Mouse (Mus musculus) regulatory T cell (primary cell): ENCODE results near the gene Adh6b.

Source experiments
- in situ Hi-C: fragments of 300-600 bp; cut with MboI, MseI; formaldehyde crosslinking; loops from one replicate; pipeline ENCODE4 v1.15.1; 2025; ENCODE audit warnings: high pct_unique_total_duplicates

The Adh6b gene

DNA sequence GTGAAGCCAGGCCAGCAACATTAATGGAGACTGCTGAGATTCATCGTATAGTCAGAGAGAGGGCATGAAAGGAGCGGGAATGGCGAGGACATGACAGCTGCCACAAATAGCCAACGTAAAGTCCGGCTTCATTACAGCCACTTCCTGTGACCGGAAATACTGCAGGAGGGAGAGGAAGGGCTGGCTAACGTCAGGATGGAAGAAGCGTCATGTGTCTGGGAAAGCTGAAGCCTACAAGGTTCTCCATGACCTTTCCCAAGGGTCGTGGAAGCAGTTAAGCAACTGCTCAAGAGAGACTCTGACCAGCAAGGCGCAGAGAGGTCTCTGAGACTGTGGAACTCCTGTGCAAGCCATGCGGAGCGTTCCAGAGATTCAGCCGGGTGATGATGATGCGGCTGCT lies at the start of gene Adh6b:
TSS of gene Adh6b (plus strand) at position 305 of the 400 bp plus-strand sequence.
- in situ Hi-C loops: no loop called here

DNA sequence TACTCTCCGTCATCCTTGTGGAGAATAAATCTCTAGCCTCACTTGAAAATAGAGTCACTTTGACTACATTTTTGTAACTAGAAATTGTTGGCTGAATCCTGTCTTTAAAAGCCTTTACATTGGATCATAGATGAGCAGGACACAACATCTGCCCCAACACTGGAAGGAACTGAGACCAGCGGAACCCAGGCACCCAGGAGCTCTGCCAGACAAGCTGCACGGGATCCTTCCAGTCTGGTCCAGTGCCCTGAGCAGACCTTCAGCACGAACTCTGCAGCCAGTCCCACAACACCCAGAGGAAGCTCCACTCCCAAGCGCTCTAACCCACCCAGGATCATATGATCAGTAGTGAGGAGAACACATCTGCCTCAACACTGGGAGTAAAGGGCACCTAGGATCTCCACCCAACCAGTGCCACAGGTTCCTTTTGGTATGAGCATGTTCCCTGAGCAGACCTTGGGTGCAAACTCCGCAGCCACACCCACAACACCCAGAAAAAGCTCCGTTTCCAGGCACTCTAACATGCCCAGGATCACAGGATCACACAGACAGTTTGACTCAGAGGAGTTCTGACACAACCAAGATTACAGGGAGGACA lies 48.2 kb upstream of the Adh6b start:
- in situ Hi-C loops: loop anchor here (5.0 kb wide), 1 partner anchor 66 kb away; no protein-coding TSS in a partner anchor

DNA sequence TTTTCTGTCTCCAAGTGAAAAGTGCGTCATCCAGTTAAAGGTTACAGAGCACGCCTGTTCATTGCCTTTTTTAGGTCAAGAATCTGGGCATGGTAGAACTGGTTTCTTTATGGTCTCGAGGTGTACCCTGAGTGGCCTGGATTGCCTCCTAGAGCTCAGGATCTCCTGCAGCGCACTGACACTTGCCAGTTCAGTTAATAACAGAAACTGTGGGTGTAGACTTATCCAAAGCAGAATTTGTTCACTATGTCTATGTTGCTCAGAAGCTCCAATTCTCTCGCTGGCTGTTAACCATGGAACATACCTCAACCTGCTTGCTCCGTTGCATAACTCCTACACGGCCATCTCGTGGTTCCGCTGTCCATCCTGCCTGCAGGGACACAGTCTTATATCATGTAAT lies 41.4 kb upstream of the Adh6b start:
- in situ Hi-C loops: loop anchor here (10.0 kb wide), 1 partner anchor 1225 kb away; no protein-coding TSS in a partner anchor

DNA sequence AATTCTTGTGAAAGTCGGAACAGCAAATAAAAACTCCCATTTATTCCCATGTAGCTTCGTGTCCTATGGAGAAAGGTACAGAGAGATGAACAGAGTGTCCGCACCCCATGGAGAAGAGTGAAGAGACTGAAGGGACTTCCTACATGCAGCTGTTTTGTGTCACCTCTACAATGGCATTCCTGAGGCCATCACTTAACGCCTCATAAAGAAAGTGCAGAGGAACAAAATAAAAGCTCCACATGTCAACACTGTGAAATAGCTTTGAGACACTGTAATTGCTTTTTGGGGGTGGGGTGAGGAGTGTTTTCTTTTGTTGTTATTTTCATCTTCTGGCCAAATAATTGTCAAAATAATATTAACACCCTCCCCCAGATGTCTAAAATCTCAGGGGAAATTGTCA lies 38.9 kb upstream of the Adh6b start:
- in situ Hi-C loops: loop anchor here (10.0 kb wide), 1 partner anchor 1222 kb away; no protein-coding TSS in a partner anchor

DNA sequence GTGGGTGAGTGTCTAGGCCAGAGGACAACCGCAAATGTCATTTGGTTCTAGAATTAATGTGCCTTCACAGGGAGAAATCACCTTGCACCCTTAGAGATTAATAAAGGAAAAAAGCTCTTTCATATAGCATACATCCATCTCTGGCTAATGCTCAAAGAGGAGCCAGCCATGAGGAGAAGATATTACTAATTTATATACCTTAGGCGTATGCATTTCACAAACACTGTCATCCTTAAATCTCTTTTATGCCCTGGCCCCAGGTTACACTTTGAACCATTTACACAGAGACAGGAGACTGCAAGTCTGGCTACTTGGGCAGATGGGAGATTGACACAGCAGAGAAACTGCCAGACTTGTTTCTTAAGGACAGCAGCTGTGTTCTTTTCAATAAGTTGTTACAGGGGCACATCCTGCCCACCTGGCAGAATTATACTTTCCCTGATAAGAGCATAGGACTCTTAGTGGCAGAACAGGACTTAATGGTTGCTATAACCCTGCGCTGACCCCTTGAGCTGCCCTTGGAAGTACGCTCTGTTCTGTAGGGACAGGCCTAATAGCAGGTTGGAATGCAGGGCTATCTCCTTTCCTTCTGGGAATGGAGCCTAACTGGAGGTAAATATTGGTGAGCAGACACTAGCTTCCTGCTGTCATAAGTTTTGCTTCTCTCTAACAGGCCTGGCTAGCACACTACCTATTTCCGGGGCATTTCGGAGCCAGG lies 37.6 kb upstream of the Adh6b start:
- in situ Hi-C loops: loop anchor here (10.0 kb wide), 1 partner anchor 1221 kb away; no protein-coding TSS in a partner anchor

DNA sequence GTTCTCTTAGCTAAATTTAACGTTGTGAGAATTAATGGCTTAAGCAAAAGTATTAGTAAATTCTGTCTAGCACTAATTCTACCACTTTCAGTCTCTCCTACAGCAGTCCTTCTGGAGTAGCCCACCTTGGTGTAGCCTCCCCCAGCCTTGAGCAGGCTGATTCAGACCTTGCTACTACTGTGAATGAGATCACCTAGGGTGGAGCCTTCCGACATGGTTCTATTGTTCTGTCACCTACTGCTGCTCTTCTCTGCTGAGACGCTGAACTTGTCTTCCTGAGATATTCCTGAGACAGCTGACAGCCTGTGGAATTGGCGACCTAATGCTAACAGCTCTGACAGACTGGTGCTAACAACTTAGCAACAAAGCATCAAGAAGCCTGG lies 37.1 kb upstream of the Adh6b start:
- in situ Hi-C loops: loop anchor here (10.0 kb wide), 1 partner anchor 1220 kb away; no protein-coding TSS in a partner anchor

DNA sequence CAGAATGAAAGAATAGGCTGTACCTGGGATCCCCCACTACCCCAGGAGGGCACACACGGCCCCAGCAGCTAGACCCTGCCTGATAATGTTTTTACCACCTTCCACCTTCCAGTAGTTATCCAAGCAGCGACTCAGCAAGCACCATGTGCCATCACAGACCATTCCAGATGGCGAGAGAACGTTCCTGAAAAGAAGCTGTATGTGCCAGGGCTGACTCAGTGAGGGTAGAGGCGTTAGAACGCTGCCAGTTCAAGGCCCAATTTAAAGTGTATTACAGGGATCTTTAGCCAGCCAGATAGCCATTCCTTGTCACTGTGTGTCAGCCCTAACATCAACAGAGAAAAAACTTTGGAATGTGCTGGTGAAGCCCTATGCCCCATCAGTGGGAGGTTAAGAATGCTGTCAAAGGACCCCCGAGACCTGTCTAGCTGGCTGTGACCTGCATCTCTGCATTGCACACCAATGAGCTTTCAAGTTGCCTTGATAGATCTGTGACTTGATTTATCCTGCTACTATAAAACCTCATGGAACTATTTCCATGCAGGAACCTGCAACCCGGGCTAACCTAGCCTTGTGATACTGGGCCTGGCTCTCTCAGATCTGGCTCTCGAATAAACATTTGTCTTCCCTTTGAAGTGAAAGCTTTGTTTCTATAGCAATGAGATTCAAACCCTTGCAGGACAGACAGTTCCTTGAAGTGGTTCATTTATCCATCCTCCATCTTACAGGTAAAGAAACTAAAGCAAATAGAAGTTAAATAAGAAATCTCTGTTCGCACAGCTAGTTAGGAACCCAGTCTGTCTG lies 35.9 kb upstream of the Adh6b start:
- in situ Hi-C loops: loop anchor here (10.0 kb wide), 1 partner anchor 1219 kb away; no protein-coding TSS in a partner anchor

DNA sequence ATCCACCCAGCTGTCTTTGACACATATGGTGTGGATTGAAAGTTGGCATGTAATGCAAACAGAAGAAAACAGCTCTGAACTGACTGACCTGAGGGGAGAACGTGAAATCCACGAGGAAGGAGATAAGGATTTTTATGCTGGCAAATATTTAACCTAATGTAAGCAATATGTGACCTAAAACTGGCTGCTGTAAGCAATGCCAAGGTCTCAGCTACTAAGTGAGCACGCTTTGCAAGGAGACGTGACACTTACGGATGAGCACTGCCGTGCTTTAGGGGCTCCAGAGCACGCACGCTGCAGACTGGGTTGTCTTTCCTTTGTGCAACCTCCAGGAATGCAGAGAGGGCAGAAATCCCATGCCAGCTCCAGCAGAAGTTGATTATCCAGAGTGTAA lies 35.3 kb upstream of the Adh6b start:
- in situ Hi-C loops: loop anchor here (10.0 kb wide), 1 partner anchor 1219 kb away; no protein-coding TSS in a partner anchor

DNA sequence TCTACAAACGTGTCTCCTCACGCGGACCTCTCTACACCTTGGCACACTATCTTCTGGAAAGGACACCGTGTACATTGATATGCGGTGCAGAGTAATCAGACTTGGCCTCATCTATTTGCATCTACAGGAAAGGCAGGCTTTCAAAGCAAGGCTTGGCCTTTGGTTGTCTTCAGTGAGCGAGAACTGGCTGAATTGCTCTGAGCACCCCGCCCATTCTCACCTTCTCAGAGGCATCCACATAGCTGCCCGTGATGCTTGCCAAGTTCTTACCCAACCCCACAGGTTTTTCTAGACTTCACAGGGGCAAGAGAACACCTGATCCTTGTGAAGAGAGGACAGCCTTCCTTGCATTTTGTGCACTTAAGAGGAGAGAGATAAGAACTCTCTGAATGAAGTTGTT lies 31.7 kb upstream of the Adh6b start:
- in situ Hi-C loops: loop anchor here (10.0 kb wide), 1 partner anchor 1215 kb away; no protein-coding TSS in a partner anchor

DNA sequence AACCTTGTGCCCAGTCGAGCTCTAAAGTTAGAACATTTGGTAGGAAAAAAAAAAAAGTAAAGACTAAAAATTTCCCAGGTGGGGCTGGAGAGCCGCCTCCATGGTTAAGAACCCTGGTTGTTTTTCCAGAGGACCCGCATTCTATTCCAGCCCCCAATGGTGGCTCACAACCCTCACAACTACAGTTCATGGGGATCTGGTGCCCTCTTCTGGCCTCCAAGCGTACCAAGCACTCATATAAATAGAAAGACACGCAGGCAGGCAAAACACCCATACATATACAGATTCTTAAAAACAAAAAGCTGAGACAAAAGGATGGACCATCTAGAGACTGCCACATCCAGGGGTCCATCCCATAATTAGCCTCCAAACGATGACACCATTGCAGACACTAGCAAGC lies 30.6 kb upstream of the Adh6b start:
- in situ Hi-C loops: no loop called here

DNA sequence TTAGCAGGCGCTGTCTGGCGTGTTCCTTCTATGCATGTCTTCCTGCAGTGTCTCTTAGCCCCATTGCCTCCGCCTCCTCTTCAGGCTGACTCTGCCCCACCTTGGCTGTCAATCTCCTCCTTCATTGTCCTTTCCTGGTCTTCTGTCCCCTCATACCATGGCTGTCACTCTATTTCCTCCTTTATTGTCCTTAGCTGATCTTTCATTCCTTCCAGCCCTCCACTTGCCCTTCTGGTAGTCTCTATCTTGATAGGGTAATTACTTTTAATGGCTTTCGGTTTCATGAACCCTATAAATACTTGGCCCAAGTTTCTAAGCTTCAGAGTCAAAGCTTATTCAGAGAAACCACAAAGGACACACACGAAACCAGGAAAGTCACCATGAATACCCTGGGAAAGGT lies 28.6 kb upstream of the Adh6b start, which contains the start of gene Adh6a:
TSS of gene Adh6a (plus strand) at position 322 of the 400 bp plus-strand sequence.
- in situ Hi-C loops: no loop called here

DNA sequence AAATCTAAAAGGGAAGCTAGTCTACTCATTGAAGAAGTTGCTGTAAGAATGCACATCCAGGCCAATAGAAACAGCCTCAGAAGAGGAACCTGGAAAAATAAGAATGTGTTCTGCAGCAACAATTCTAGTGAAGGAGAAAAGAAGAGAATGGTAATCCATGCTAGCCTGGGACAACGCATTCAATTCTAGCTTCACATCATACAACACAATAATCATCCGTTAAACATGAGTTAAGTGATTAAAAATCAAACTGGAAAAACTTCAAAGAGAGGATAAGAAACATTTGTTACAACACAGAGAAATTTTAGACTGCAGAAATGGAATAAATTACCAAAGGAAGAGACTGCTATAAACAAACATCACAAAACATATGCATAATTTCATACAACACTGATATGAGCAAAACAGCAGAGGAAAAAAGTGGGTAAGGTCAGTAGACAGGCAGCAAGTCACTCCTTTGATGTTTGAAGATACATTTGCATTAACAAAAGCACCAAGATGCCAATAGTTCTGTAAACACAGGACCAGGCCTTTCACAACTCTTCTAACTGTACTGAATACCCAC lies 24.6 kb upstream of the Adh6b start:
- in situ Hi-C loops: no loop called here

DNA sequence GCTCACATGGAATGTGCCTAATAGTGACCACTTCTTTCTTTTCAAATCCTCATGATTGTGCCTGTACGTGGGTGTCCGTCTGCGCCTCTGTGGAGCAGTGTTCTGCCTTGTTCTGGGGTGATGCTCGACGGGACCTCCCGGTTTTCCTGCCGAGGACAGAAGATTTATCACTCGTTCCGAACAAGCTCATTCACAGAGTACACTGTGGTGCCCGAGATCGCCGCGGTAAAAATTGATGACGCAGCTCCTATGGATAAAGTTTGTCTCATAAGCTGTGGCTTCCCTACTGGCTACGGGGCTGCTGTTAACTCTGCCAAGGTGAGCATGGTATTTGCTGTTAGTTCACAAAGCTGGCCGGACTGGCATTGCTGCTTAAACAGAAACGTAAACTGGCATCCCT lies 16.6 kb upstream of the Adh6b start:
- in situ Hi-C loops: no loop called here

DNA sequence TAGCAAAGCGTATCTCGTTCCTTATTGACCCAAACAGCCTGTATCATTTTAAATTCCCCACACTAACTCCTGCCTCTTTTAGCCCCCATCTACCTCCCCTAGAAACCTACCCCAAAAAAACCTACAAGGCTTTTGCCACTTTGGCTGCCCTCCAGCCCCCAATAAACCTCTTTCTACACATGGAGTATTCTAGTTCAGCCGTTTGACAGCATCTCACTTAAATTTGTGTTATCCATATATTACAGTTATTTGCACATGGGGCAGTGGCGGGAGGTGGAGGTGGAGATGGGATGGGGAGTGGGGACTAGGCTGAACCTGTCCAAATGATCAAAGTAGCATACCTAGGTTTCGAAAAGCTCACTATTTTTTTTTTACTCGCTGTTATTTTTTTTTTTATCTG lies 16.1 kb upstream of the Adh6b start:
- in situ Hi-C loops: no loop called here

DNA sequence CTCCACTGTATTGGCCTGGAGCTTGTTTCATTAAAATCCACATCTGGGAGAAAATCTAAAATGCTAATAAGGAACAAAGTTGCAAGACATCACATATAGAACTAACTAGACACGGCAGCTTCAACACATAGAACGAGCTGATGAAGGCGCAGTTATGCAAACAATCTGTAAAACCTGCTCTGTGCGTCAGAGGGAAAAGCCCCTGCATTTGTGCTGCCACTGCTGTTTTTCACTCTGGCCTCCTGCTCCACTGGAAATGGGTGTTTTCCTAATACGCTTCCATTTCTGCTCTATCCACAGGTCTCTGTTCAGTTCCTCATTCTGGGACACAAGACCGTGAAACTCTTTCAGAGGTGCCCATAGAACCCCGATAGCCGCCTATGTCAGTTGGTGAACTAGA lies 7.7 kb upstream of the Adh6b start:
- in situ Hi-C loops: no loop called here

DNA sequence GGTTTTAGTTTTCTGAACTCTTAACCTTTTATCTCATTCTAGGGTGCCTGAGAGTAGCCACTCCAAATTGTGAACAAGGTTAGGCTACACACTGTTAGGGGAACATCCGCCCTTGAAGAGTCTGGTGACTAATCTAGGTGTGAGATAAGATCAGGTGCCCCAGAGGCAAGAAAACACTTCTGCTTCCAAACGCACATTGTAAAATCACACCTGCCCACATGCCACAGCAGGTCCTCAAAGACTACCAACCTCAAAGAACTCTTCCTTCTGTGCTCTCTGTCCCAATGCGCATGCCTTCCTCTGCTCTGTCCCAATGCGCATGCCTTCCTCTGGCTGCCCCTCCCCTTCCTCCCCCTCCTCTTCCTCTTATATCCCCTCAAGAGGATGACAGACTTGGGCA lies 7.3 kb upstream of the Adh6b start:
- in situ Hi-C loops: no loop called here

DNA sequence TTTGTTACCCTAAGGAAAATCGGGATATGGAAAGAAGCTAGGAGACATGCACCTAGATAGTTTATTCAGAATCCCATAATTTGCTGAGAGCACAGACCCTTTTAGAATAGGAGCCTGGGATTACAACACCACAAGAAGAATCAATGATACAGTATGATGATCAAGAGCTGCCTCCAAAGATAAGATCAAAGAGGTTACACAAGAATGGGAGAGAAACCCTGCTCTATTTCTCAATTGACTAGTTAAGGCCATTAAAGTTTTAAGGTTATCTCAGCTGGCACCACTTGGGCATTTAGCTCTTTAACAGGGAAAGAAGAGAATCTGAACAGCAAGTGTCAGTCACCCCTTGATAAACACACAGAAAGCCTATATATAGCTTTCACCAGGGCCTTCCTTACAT lies 6.0 kb upstream of the Adh6b start:
- in situ Hi-C loops: loop anchor here (5.0 kb wide), 1 partner anchor 77 kb away; no protein-coding TSS in a partner anchor

DNA sequence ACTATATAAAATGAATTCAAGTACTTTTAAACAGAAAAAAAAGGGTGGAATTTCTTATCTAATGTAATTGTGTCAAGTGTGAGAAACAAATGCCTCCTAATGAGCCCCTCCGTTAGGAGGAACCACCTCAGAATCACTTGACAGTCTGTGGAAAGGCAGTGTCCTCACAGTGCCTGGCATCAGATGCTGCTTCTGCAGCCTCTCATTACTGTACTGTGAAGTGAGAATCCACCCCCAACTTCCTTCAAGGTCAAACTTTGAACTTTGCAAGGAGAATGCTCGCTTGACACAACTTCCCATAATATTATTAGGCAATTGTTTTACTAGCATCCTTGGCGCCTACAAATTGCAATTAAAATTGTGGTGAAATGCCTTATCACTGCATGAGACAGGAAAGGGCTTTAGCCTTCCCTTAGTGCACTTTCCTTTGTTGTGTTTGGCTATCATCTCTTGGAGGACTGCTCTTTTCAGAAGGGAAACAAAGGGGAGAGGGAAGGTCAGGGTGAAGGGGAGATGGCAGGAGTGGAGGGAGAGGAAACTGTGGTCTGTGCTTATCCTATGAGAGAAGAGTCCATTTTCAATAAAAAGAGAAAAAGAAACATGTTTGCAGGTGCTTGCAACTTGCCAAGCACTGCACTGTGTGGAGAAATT lies 5.3 kb upstream of the Adh6b start:
- in situ Hi-C loops: loop anchor here (5.0 kb wide), 1 partner anchor 76 kb away; no protein-coding TSS in a partner anchor

DNA sequence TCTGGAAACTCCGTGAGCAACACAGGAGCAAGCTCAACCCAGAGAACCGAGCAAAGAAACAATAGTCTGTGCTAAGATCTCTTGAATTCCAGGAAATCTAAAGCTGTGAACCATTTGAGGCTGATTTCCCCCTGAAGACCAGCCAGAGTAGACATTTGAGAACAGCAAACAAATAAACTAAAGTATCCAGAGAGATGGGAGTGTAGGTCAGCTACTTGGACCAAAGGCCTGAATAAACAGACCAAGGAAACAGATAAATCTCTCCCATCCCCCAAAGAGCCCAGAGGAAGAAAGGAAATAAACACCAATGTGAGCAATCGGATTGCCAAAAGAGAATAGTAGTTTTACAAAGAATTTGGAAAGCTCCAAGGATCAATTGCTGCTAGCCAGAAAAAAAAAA lies 5.5 kb downstream of the Adh6b start:
- in situ Hi-C loops: no loop called here

DNA sequence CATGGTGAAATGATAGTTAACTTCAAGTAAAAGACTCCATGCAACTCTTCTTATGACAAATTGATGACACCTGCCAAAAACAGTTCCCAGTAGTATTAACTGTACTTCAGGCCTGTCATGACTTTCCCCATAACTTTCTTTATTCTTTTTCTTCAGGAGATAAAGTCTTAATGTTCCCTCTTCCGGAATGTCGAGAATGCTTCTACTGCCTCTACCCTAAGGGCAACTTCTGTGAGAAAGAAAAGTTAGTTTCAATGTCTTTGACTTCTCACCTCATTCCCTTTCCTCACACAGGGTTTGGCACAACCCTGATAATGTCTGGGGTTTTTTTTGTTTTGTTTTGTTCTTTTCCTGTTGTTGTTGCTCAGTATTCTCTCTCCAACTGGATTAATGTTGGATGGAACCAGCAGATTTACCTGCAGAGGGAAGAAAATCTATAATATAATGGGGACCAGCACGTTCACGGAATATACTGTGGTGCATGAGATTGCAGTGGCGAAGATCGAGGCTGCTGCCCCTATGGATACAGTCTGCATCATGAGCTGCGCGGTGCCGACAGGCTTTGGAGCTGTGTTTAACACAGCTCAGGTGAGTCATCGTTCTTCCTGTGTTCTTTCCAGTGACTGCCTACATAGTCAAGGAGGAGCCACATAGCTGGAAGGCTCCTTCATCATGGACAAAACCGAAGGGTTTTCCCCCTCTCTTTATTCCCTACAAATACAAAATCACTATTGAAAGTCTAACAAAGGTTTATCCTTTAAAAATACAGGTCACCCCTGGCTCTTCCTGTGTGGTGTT lies 10.6 kb downstream of the Adh6b start:
- in situ Hi-C loops: no loop called here
